Mouse (Mus musculus) activated CD4-positive, CD25-positive, alpha-beta regulatory T cell (primary cell): Measurements from ENCODE around the gene BC004004. TPM values are rescaled to one million over a fixed set of nuclear protein-coding genes. Genes with fewer than 3 reads are reported as not detected.

Experiments used
- polyA plus RNA-seq, 2 experiments: library from polyadenylated mRNA; unstranded; fragments of 100-300 nt; shearing (Covaris generic); gene quantifications; one replicate each; pipeline ENCODE4 v1.2.1; 2017

Gene BC004004
- 100 to 1,000 TPM; 118 to 172 TPM for polyA plus RNA-seq

GRCm38 (mm10) chr17:29268682-29269348, at the start of gene BC004004:
Gene BC004004, plus strand, starts transcription at chr17:29268788.

GRCm38 (mm10) chr17:29237772-29238420, 30.7 kb upstream of the BC004004 start, which contains the start of gene Cpne5:
Gene Cpne5, minus strand, starts transcription at chr17:29238167.

GRCm38 (mm10) chr17:29263840-29264633, 4.6 kb upstream of the BC004004 start, which contains the start of gene Ppil1:
Gene Ppil1, minus strand, starts transcription at chr17:29264186.

GRCm38 (mm10) chr17:29317380-29317779, 48.8 kb downstream of the BC004004 start, which contains the start of gene Pi16:
Gene Pi16, plus strand, starts transcription at chr17:29317680.

GRCm38 (mm10) chr17:29347645-29348256, 79.2 kb downstream of the BC004004 start, which contains the start of gene Mtch1:
Gene Mtch1, minus strand, starts transcription at chr17:29347934.

GRCm38 (mm10) chr17:29360761-29361221, 92.2 kb downstream of the BC004004 start, which contains the start of gene Fgd2:
Gene Fgd2, plus strand, starts transcription at chr17:29360914.

Other genes with a start within 250 kb of the BC004004 start
- 100 to 1,000 TPM; 435 to 483 TPM for gene Srsf3, start 236.2 kb upstream of the BC004004 start, polyA plus RNA-seq
- gene Cdkn1a, start 177.8 kb upstream of the BC004004 start, polyA plus RNA-seq, result 10 to 100 TPM in 1 of 2 experiments, 1 to 10 TPM in 1; 7.9 to 10.7 TPM
- gene Rab44, start 154.6 kb upstream of the BC004004 start, polyA plus RNA-seq, result under 1 TPM; 0.18 to 0.69 TPM
- gene Cpne5, start 30.6 kb upstream of the BC004004 start, polyA plus RNA-seq, result under 1 TPM; 0.59 to 0.91 TPM
- 100 to 1,000 TPM in 1 of 2 experiments, 10 to 100 TPM in 1; 88.1 to 114 TPM for gene Ppil1, start 4.6 kb upstream of the BC004004 start, polyA plus RNA-seq
- under 1 TPM in 1 of 2 experiments, not detected in 1; 0.10 TPM for gene Pi16, start 48.9 kb downstream of the BC004004 start, polyA plus RNA-seq
- gene Mtch1, start 79.1 kb downstream of the BC004004 start, polyA plus RNA-seq, result 100 to 1,000 TPM; 122 to 156 TPM
- gene Fgd2, start 92.1 kb downstream of the BC004004 start, polyA plus RNA-seq, result 1 to 10 TPM; 3.5 to 4.1 TPM
- 10 to 100 TPM; 30.6 to 96.0 TPM for gene Pim1, start 222.0 kb downstream of the BC004004 start, polyA plus RNA-seq